Mouse (Mus musculus) urinary bladder, postnatal 10 days (tissue): ENCODE results near the gene Myl6.

Experiments used
- DNase-seq: peaks from one replicate; pipeline ENCODE4 v3.0.0; 2022; ENCODE audit warnings: low spot score

Myl6 gene

DNA sequence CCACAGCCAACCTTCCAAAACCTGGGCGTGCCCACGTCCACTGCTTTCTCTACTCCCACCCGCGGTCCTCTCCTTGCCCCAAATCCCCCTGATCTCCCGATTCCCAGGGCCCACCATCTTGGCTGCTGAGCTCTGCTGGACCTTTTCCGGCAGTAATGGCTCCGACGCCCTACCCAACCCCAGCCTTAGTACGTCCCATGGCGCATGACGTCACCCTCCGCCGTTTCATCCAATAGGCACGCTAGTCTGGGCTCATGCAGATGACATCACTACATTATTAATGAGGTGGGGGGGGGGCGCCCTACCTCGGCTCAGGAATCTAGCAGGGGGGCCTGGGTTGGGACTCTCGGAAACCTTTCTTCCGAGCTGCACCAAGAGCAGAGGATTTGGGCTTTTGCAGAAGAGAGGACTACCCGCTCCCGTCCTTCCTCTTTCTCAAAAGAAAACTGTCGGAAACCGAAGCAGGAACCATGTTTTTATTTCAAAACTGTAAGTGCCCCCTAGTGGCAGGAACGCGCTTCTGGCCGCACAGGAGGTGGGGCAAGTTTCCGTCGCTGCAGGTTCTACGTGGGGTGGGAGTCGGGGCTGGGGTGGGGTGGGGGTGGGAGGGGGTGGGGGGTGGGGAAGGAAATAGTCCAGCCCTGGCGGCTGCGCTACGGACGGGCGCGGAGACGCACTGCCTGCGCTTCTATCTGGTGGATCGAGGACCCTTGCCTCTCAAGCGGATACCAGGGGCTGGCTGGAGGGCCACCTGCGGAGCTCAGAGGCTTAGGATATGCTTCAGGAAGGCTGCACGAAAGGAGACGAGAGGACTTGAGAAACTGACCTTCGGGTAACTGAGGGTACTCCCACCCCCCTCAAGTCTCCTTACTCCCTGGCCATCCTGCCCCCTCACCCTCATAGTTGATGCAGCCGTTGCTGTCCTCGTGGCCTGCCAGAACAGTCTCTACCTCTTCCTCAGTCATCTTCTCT, at the start of gene Myl6:
Gene Myl6 (minus strand): TSS at position 451 of the 972 bp plus-strand sequence.
- DNase-seq = peak; percentile 95

DNA sequence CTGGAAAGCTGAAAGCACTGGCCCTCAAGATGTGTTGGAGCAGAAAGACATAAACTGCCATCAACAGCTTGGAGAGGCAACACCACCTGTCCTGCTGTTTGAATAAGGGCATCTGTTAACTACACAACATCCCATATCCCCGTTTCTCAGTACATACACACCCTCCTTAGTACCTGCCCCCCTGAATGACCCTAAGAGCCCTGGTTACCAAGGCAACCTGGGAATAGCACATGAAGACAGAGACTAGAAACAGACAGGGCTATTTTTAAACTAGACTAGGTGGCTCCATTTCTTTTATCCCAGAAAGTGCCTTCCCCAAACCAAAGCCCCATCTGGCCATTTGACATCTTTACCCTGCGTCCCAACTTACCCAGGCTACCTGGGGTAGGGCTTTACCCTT, 49.2 kb upstream of the Myl6 start:
- DNase-seq = no peak

DNA sequence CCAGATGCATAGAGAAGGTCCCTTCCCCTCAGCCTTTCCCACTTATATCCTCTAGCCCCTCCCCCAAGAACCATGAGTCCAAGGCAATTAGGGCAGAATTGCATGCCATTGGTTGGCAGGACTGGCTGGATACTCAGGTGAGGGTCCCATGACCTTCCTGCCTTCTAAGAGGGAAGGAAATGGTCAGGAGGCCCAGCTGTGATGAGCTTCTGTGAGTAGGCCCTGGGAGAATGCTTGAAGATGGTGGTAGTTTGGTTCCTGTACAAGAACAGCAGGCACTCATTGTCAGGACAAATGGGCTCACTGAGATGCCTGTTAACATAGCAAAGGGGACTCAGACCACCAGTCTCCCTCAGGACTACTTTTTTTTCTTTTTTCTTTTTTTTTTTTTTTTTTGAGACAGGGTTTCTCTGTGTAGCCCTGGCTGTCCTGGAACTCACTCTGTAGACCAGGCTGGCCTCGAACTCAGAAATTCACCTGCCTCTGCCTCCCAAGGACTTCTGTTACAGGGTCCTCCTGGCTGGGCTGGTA, 44.5 kb upstream of the Myl6 start:
- DNase-seq = no peak

DNA sequence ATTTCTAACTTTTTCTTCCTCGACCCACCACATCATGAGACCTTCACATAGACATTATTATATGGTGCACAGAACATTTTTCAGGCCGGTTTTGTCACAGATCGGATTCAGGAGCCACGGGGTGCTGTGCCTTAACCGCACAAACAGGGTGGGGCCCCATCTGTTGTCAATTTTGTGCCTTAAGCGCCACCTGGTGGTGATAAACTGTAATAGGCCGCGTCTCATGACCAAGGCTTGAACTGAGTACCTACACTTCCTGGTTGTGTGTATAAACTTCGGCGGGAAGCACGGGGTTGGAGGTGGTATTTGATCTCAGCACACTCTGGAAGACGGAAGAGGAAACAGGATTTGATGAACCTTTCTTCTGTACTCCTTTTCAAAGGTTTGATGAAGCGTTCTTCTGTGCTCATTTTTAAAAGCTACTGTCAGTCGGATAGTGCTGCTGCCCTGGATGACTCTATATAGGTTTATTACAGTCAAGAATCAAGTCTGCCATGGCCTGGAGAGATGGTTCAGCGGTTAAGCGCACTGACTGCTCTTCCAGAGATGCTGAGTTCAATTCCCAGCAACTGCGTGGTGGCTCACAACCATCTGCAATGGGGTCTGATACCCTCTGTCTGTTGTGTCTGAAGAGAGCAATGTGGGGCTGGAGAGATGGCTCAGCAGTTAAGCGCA, 42.5 kb upstream of the Myl6 start:
- no peak for DNase-seq

DNA sequence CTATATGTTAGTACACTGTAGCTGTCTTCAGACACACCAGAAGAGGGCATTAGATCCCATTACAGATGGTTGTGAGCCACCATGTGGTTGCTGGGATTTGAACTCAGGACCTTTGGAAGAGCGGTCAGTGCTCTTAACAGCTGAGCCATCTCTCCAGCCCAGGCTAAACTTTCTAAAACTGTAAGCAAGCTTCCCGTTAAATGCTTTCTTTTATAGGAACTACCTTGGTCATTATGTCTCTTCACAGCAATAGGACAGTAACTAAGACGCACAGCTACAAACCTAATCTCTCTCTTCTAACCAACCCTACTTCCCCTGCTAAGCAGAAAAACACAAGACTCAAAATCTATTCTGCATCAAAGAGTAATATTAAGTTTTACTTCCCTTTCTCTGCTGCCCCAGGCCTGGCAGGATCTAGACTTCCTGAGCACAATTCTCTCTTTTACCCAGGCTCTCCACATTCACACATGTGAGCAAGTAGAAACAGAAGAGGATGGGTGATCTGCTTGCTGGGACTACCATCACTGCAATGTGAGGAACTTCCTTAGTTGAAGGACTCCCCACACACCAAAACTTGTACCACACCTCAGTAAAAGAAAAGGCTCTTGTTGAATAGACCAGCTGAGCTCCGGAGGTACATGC, 41.8 kb upstream of the Myl6 start:
- no peak for DNase-seq

DNA sequence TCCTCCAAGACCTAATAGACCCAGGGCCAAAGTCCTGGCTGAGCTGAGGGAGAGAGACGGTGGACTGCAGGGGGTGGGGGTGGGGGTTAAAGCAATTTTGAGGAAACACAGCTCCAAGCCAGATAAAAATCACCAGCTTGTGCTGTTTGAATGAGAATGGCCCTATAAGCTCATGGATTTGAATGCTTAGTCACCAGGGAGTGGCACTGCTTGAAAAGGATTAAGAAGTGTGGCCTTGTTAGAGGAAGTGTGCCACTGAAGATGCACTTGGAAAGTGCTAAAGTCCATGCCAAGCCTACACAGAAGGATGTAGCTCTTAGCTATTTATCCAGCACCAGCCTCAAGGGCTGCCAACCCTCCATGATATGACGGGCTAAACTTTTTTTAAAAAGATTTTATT, 41.3 kb upstream of the Myl6 start:
- no peak for DNase-seq

DNA sequence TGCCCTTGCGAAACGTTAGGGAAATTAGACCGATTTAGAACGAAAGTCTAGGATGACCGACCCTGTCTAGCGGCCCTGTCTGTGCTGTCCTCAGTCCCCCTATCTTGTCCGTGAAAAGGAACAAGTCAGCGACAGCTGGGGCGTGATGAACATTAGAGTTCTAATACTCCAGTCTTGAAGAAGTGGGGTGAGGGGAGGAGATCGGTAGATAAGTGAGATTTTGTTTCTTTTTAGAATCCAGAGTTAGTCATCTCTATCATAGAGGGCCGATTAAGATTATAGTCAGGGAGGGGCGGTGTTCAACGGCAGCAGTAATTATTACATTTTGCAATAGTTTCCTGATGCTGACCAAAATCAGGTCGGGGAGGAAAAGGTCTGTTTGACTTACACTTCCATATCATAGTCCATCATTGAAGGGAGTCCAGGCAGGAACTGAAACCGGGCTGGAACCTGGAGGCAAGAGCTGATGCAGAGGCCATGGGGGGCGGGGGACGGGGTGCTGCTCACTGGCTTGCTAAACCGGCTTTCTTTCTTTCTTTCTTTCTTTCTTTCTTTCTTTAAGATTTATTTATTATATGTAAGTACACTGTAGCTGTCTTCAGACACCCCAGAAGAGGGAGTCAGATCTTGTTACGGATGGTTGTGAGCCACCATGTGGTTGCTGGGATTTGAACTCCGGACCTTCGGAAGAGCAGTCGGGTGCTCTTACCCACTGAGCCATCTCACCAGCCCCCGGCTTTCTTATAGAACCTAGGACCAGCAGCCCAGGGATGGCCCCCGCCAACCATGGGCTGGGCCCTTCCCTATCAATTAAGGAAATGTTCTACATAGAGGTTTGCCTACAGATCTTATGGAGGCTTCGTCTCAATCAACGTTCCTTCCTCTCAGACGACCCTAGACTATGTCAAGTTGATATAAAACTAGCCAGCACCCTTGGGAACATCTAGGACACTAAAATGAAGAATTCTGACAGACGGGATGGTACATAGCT, 32.7 kb upstream of the Myl6 start:
- no peak for DNase-seq

DNA sequence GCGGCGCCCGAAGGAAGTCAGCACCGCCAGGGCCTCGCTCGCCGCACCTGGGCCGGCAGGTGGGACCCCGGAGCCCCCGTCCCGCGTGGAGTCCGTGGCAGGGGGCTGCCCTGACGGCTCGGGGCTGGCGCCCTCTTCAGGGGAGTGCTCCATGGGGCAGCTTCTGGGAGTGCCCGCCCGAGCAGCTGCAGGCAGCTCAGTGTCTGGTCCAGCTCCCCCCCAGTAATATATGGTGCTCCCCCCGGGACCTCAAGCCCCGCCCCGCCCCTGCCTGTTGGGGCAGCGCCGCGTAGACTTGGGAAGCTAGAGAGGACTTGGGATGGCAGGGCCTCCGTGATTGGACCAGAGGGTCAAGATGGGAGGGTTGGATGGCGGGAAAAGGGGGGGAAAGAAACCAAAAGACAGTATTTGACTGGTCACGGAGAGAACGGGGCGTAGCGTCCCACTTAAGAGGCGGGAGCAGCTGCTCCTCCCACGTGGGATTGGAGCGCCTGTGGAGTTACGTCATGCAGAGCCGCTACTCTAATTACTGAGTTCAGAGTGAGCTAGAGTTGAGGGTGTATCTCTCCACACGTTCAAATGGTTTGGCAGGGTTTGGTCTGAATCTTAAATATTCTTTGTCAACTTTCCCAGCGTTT, 31.8 kb upstream of the Myl6 start, which contains the start of gene Esyt1:
Gene Esyt1 (minus strand): TSS at position 201 of the 638 bp plus-strand sequence.
- DNase-seq = peak; percentile 71

DNA sequence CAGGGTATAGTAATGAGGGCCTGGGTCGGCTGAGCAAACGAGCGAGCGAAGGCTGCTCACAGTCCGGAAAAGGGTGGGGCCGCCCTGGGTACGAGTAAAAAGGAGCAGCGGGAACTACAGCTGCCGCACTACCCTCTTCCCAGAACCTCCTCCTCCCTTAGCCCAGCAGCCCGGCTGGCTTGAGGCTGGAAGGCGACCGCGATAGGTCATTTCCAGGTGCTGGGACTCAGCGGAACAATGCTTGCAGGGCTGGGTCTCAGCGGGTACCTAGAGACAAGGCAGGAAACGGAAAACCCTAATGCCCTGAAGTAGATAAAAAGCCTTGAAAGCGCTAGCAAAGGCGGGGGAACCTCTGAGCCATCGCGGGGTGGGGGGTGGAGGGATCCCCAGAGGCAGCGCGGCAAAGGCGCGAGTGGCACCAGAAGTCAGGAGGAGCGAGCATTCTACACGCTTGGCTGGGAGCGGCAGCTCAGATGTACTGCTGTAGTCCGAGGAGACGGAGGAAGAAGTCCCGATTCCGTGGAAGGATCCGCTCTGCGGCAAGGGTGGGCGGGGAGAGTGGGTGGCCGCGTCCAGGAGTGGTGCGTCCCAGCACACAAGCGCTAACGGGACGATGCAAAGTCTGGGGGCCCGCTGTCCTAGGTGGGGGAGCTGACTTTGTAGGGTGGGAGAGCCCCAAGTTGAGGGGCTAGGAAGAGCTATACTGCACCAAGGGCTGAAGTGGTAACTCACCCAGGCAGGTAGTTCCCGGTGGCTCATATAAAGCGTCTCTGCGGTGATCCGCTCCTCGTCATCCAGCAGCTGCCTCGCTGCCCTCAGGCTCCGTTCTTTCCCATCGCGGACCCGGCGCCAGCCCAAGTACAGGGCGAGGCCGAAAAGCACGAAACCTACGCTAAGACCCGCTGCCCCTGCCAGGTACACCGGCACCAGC, 31.1 kb upstream of the Myl6 start:
- no peak for DNase-seq

DNA sequence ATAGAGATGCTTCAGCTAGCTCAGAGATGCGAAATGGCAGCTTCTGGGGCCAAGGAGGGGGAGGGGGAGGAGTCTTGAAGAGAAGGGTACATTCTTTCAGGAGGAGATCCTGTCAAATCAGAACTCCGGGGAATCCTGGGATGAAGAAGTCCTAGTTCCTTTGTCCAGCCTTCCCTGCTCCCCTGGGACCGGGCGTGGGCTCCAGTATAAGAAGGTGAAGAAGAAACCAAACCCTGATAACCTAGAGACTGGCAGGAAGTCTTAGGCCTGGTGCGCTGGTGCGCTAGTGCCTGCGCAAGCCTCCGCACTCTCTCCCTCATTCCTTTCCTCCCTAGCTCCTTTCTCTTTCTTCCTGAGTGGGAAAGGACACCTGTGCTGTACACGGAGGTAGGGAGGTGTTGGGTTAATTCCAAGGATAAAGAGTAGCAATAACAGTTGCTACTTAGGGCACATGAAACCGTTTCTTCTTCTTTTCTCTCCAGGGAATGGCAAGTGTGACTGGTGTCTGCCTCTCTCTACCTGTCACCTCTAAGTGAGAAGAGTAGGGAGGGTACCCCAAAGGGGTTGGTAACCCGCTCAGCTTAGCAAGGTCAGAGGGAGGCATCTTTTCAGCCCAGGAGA, 30.3 kb upstream of the Myl6 start:
- DNase-seq = no peak

DNA sequence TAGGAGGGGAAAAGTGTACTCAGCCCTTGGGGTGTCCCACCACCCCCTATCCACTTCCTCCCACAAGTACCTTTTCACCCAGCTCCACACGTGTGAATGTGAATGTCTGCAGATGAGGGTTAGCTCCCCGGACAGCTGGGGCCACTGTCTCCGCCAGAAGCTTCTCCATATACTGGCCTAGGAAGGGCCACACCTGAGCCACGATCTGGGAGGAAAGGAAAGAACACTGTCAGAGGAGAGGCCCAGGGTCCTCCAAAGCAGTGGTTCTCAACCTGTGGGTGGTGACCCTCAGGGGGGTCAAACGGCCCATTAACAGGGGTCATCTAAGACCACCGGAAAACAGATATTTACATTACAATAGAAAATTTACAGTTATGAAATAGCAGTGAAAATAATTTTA, 28.4 kb upstream of the Myl6 start:
- DNase-seq = no peak

DNA sequence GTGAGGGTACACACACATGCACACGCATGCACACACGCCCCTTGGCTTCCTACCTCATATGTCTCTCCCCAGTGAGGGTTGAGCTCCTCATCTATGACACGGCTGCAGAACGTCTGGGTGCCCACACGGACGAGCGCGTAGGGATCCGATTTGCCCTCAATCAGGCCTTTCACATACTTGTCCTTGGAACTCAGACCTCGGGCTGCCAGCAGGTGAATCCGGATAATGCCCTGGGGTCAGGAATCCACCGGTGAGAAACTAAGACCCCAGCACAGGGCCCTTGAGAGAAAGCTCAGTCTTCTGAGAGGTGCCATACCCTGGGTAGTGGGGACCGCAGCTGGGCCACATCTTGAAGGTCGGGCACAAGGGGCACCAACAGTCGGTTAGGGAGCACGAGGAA, 26.6 kb upstream of the Myl6 start:
- no peak for DNase-seq

DNA sequence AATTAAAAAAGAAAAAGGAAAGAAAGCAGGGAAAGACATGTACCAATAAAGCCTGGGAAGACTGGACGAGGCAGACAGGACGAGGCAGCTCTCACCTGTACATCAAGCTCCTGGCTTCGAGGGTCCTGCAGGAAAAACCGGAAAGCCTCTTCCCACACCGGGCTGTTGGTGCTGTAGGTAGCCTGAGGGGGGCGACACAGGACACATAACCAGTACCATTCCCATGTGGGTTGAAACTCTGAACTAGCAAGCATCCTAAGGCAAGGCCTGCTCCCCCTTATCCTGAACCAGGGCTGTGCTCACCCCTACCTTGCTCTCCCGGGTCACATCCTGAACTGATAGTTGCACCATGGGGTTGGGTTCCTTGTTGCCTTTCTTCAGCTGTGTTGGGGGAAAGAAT, 24.9 kb upstream of the Myl6 start:
- no peak for DNase-seq

DNA sequence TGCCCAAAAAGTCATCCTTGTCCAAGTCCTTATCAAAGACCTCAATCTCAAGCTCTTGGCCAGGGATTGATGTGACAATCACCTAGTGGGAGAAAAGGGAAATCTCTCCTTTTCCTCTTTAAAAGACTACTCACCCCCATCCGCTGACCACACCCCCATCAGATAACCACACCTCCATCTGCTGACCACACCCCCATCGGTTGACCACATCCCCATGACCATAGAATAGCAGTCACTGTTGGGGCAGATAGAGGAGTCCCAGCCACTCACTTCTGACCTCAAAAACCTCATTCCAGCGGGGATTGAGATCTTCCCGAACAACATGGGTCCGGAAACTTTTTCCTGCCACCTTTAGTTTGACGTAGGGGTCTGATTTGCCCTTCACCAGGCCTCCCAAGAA, 22.7 kb upstream of the Myl6 start:
- DNase-seq = no peak

DNA sequence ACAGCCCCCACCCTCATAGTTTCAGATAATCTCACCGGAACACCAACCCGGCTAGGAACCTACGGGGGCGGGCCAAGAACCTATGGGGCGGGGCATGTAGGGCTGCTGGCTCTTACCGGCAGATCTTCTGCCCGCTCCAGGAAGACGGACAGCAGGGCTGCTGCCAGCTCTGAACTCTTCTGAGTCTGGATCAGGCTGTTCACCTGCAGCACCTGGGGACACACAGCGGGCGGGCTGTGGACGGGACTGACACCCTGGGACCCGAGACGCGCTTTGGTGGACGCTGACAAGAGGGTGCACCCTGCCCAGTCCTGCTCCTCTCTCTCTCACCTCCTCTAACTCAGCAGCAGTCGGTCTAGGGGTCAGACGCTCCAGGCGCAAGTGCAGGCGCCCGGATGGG, 22.1 kb upstream of the Myl6 start:
- no peak for DNase-seq

DNA sequence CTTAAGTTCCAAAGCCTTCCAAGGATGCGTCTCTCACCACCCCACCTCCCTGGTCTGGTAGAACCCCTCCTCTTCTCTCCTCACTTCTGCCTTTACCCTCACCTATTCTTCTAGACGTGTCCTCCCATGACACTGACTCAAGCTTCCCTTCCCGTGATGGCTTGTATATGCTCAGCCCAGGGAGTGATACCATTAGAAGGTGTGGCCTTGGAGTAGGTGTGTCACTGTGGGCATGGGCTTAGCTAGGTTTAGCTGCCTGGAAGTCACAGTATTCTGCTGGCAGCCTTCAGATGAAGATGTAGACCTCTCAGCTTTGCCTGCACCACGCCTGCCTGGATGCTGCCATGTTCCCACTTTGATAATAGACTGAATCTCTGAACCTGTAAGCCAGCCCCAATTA, 21.1 kb upstream of the Myl6 start:
- DNase-seq = no peak

DNA sequence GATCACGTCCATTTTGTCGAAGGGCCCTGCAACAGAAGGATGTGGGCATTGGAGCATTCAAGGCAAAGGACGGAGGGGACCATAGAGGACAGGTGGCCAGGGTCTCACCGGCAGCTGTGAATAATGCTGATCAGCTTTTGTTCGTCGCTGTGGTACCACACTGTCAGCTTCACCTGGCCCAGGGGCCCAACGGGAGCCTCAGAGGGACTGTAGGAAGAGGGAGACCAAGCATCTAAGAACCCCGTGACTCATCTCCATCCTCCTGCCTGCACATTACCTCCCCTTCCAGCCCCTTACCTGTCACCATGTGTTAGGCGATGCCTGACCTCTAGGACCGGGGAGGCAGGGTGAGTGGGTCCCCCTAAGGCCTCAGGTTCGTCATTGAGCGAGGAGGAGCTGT, 17.8 kb upstream of the Myl6 start:
- no peak for DNase-seq

DNA sequence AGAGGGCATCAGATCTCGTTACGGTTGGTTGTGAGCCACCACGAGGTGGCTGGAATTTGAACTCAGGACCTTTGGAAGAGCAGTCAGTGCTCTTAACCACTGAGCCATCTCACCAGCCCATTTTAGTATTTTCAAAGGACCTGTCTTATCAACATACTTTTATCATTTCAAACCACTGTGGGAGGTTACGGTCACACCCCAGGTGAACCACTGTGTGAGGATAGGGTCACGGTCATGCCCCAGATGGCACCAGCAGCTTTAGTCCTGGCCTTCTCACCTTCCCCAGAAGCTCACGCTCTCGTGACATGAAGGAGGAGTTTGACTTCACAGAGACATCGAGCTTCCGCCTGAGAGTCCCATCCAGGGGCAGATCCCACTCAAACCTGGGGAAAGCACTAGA, 17.2 kb upstream of the Myl6 start:
- DNase-seq = no peak

DNA sequence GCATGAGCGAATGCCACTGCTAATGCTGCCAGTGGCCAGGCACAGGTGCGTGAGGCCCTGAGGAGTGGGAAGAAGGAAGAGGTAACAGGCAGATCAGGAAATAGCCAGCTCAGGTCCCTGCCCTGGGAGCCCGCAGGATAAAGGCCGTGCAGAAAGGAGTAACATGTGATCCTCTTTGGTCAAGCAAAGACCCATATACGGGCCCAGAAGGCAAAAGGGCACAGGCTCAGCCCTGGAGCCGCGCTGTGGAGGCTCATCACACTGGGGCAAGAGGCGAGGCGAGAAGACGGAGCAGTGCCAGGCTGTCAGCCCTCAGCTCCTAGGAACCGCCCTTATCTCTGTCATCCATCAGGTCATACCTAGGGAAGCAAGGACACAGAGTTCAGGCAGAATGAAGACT, 16.4 kb upstream of the Myl6 start:
- no peak for DNase-seq
